Mouse (Mus musculus): ENCODE measurements around the gene Pard3.

GRCm38 (mm10) chr8:127103256-127103655, 39.6 kb downstream of the Pard3 start:
- TF ChIP-seq CTCF (IDR thresholded peaks at IDR 0.05; ENCODE audit: low read depth) (no peak), EP300 (optimal IDR thresholded peaks at IDR 0.05) (peak; percentile 82)

Data from stomach, postnatal 0 days (tissue).